Mouse (Mus musculus) lung, embryonic 16.5 days (tissue): ENCODE data around the gene Rpl38. TPM values are rescaled to one million over a fixed set of nuclear protein-coding genes. Genes with fewer than 3 reads are reported as not detected.
"Not testable (repeated sequence)": the region's sequence is repeated elsewhere in the genome, so short reads cannot be mapped to it uniquely, and the experiment has no call there.

Experiments used
- ATAC-seq: fragments of 200-750 bp; cut with Nextera tagmentation; 2 replicates; pipeline ENCODE4 v1.8.0; 2017; ENCODE audit warnings: low read depth, mild to moderate bottlenecking, moderate library complexity
- H3K27ac ChIP-seq: fragments of 300-500 bp; sonication (generic); 2 replicates; pipeline ENCODE4 v1.5.1; 2014; ENCODE audit warnings: mild to moderate bottlenecking, control low read depth, low read length
- H3K27me3 ChIP-seq: fragments of 300-500 bp; sonication (generic); 2 replicates; pipeline ENCODE4 v1.6.1; 2014; ENCODE audit warnings: low read depth, low read length, mixed read lengths; ENCODE audit not compliant: control insufficient read depth, insufficient read depth
- H3K36me3 ChIP-seq: fragments of 300-500 bp; sonication (generic); 2 replicates; pipeline ENCODE4 v1.6.1; 2014; ENCODE audit warnings: low read length; ENCODE audit not compliant: control insufficient read depth, insufficient read depth
- H3K4me1 ChIP-seq: fragments of 300-500 bp; sonication (generic); replicated peaks from 2 replicates; pipeline ENCODE4 v1.6.1; 2014; ENCODE audit warnings: low read length, mixed read lengths; ENCODE audit not compliant: control insufficient read depth, insufficient read depth
- H3K4me2 ChIP-seq: fragments of 300-500 bp; sonication (generic); 2 replicates; pipeline ENCODE4 v1.6.1; 2014; ENCODE audit warnings: low read depth, low read length, control low read depth
- H3K4me3 ChIP-seq: fragments of 300-500 bp; sonication (generic); 2 replicates; pipeline ENCODE4 v1.5.1; 2014; ENCODE audit warnings: mild to moderate bottlenecking, low read length, control low read depth
- H3K9ac ChIP-seq: fragments of 300-500 bp; sonication (generic); 2 replicates; pipeline ENCODE4 v1.6.1; 2014; ENCODE audit warnings: low read length, control low read depth
- H3K9me3 ChIP-seq: fragments of 300-500 bp; sonication (generic); 2 replicates; pipeline ENCODE4 v1.6.1; 2016; ENCODE audit warnings: low read length; ENCODE audit not compliant: control insufficient read depth
- WGBS: fragments of 180-500 bp; shearing (Covaris S2); extraction: QIAGEN DNeasy Blood & Tissue Kit; methylation state at CpG from one replicate; pipeline ENCODE4 v1.1.7; 2014; 5-methylcytosine and 5-hydroxymethylcytosine counted together
- polyA plus RNA-seq: library from polyadenylated mRNA; unstranded; fragments of >200 nt; fragmentation: Nextera tagmentation; extraction: Ambion mirVana; gene quantifications from 2 replicates; pipeline ENCODE4 v1.2.1, GENCODE M21; 2015

The Rpl38 gene
- polyA plus RNA-seq, 1 experiment from 2014 or later: 914 TPM

GRCm38 (mm10) chr11:114666786-114667185 is 1.5 kb upstream of the Rpl38 start:
- Histone ChIP-seq H3K9me3 (no peaks in the 10 kb centered on the region), H3K27me3 (peaks cover 6% of the 10 kb centered on the region; the same call in 1 of the 2 replicates), H3K4me1 (peaks cover 11% of the 10 kb centered on the region), H3K4me2 (no peak overlapping the region), H3K9ac (no peak overlapping the region), H3K4me3 (no peak overlapping the region), H3K27ac (no peak overlapping the region), H3K36me3 (peaks cover 14% of the 10 kb centered on the region)
- 12% methylated on average over 13 of the region's 13 CpGs for WGBS
- no peak for ATAC-seq

GRCm38 (mm10) chr11:114667236-114667931 is 940 bp upstream of the Rpl38 start:
- no peak overlapping the region for H3K4me2 ChIP-seq
- H3K36me3 ChIP-seq: peaks cover 20% of the 10 kb centered on the region
- no peak for ATAC-seq

GRCm38 (mm10) chr11:114667932-114668285 is 415 bp upstream of the Rpl38 start:
- H3K9me3 ChIP-seq: not testable (repeated sequence)
- 18% methylated on average over 11 of the region's 11 CpGs for WGBS

More at GRCm38 (mm10) chr11:114667236-114667931, 940 bp upstream of the Rpl38 start:
- H3K4me3 ChIP-seq: no peak overlapping the region
- no peak overlapping the region for H3K27ac ChIP-seq
- no peaks in the 10 kb centered on the region for H3K9me3 ChIP-seq
- H3K9ac ChIP-seq: no peak overlapping the region
- peaks cover 11% of the 10 kb centered on the region for H3K4me1 ChIP-seq
- peaks cover 6% of the 10 kb centered on the region; the same call in 1 of the 2 replicates for H3K27me3 ChIP-seq
- WGBS: 34% methylated on average over 16 of the region's 18 CpGs

GRCm38 (mm10) chr11:114668741-114669623 is 658 bp downstream of the Rpl38 start:
- peak; percentile 79 for ATAC-seq
- peaks cover 5% of the 10 kb centered on the region; the same call in 1 of the 2 replicates for H3K27me3 ChIP-seq
- H3K27ac ChIP-seq: peak overlapping the region; percentile 89
- H3K9ac ChIP-seq: peak overlapping the region; percentile 95
- peaks cover 11% of the 10 kb centered on the region for H3K4me1 ChIP-seq
- peaks cover 29% of the 10 kb centered on the region for H3K36me3 ChIP-seq
- under 1% methylated on average over 55 of the region's 60 CpGs for WGBS
- no peaks in the 10 kb centered on the region for H3K9me3 ChIP-seq
- H3K4me3 ChIP-seq: peak overlapping the region; percentile 91
- H3K4me2 ChIP-seq: peak overlapping the region; percentile 61

More at GRCm38 (mm10) chr11:114667932-114668285, 415 bp upstream of the Rpl38 start:
- H3K36me3 ChIP-seq: peaks cover 24% of the 10 kb centered on the region
- H3K27me3 ChIP-seq, H3K4me3 ChIP-seq, H3K9ac ChIP-seq, H3K4me2 ChIP-seq, H3K27ac ChIP-seq, ATAC-seq: not testable (repeated sequence)
- H3K4me1 ChIP-seq: peaks cover 11% of the 10 kb centered on the region

- peaks cover 2% of the 10 kb centered on the region; the same call in 1 of the 2 replicates for H3K27me3 ChIP-seq
- ATAC-seq: no peak
- 11% methylated on average over 12 of the region's 12 CpGs for WGBS
Measured at GRCm38 (mm10) chr11:114669651-114670168, 1.4 kb downstream of the Rpl38 start.

GRCm38 (mm10) chr11:114671147-114671546 is 2.8 kb downstream of the Rpl38 start:
- H3K9ac ChIP-seq: no peak overlapping the region
- 89% methylated on average over 5 of the region's 5 CpGs for WGBS
- peaks cover 20% of the 10 kb centered on the region for H3K4me1 ChIP-seq
- peaks cover 29% of the 10 kb centered on the region for H3K36me3 ChIP-seq
- no peak overlapping the region for H3K27ac ChIP-seq
- ATAC-seq: no peak
- H3K4me3 ChIP-seq: no peak overlapping the region
- peaks cover 2% of the 10 kb centered on the region; the same call in 1 of the 2 replicates for H3K27me3 ChIP-seq
- H3K4me2 ChIP-seq: no peak overlapping the region
- no peaks in the 10 kb centered on the region for H3K9me3 ChIP-seq

More at GRCm38 (mm10) chr11:114669651-114670168, 1.4 kb downstream of the Rpl38 start:
- H3K9ac ChIP-seq: peak overlapping the region; percentile 95
- peak overlapping the region; percentile 61 for H3K4me2 ChIP-seq
- H3K4me3 ChIP-seq: peak overlapping the region; percentile 91
- peaks cover 29% of the 10 kb centered on the region for H3K36me3 ChIP-seq
- H3K9me3 ChIP-seq: no peaks in the 10 kb centered on the region
- H3K4me1 ChIP-seq: peaks cover 11% of the 10 kb centered on the region
- H3K27ac ChIP-seq: no peak overlapping the region

GRCm38 (mm10) chr11:114672794-114673718 is 4.7 kb downstream of the Rpl38 start:
- no peak for ATAC-seq
- H3K9ac ChIP-seq: no peak overlapping the region
- H3K27me3 ChIP-seq: no peaks in the 10 kb centered on the region; the same call in 1 of the 2 replicates
- no peak overlapping the region for H3K27ac ChIP-seq
- no peak overlapping the region for H3K4me3 ChIP-seq
- no peaks in the 10 kb centered on the region for H3K9me3 ChIP-seq
- peaks cover 29% of the 10 kb centered on the region for H3K36me3 ChIP-seq
- no peak overlapping the region for H3K4me2 ChIP-seq
- H3K4me1 ChIP-seq: peaks cover 23% of the 10 kb centered on the region
- 59% methylated on average over 9 of the region's 9 CpGs for WGBS

- Histone ChIP-seq H3K4me2 (no peak overlapping the region), H3K27ac (no peak overlapping the region), H3K27me3 (no peaks in the 10 kb centered on the region; the same call in 1 of the 2 replicates), H3K9ac (no peak overlapping the region), H3K9me3 (no peaks in the 10 kb centered on the region), H3K4me1 (peaks cover 23% of the 10 kb centered on the region), H3K4me3 (no peak overlapping the region), H3K36me3 (peaks cover 29% of the 10 kb centered on the region)
- WGBS: 83% methylated on average over 2 of the region's 2 CpGs
- ATAC-seq: no peak
Measured at GRCm38 (mm10) chr11:114673719-114674050, 5.4 kb downstream of the Rpl38 start.
